Mouse (Mus musculus) bone marrow, adult 2 months (tissue): ENCODE data around the gene Casp1.

ENCODE experiments used
- CTCF ChIP-seq: fragments of 200-500 bp; IDR thresholded peaks from 2 replicates; pipeline ENCODE4 v1.5.1; 2011; ENCODE audit warnings: low read length, control low read depth; ENCODE audit not compliant: control insufficient read depth, insufficient read depth
- POLR2A ChIP-seq: fragments of 200-500 bp; IDR thresholded peaks from 2 replicates; pipeline ENCODE4 v1.6.1; 2011; ENCODE audit warnings: low read depth, mild to moderate bottlenecking, control low read depth, low read length, borderline replicate concordance; ENCODE audit not compliant: control insufficient read depth

DNA sequence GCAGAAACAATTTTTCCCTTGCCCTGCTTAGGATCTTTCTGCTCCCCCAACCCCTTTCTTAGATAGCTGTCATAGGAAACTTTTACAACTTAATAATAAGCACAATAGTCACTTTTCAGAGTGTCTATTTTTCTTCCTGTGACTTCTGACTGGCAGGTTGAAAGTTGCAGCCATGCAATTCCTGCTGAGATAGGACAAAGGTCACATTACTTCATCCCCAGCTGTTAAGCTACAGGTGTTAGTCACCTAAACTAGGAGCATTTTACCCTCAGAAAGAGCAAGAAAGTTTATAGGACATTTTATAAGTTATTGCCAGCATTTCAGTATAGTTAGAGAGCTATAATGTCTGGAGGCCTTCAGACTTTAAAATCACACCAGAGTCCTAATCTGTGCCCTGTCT, 11.7 kb upstream of the Casp1 start:
- TF ChIP-seq CTCF, result no peak
- TF ChIP-seq POLR2A, result no peak
